Mouse (Mus musculus) retina, adult 2 months (tissue): ENCODE data around the gene Ptpn13.

Source experiments
- DNase-seq: peaks from one replicate; pipeline ENCODE4 v3.0.0-alpha.2; 2012; ENCODE audit warnings: low read depth, low spot score

Gene Ptpn13

GRCm38 (mm10) chr5:103422609-103423008 lies 2.4 kb upstream of the Ptpn13 start:
- no peak for DNase-seq

DNA sequence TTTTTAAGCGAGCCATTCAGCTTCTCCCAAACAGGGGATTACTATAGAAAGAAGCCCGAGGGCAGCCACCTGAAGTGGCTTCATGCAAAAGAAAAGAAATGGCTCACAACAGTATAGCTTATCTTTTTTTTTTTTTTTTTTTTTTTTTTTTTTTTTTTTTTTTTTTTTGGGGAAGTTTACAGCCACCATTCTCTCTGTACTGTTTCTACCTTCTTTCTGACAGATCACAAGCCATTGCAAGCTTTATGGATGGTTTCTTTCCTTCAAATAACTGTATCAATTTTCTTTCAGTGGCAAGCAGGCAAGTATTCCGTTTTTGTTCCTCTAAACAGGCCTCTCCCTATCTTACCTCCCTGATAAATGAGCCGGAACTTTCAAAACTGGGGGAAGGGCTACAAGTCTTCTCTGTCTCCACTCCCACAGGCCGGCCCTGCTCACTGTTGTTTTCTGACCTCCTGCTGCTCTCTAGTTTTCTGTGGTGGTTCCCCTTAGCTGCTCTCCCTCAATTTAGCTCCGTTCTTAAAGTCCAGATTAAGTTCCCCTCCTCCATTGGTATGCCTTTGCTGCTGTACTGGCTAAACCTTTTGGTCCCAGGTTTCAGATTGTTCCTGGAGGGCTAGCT lies 1.6 kb upstream of the Ptpn13 start:
- no peak for DNase-seq

GRCm38 (mm10) chr5:103423927-103424315 lies 1.1 kb upstream of the Ptpn13 start:
- DNase-seq = no peak

- no peak for DNase-seq
These were observed 505 bp downstream of the Ptpn13 start for GRCm38 (mm10) chr5:103425363-103426031.

DNA sequence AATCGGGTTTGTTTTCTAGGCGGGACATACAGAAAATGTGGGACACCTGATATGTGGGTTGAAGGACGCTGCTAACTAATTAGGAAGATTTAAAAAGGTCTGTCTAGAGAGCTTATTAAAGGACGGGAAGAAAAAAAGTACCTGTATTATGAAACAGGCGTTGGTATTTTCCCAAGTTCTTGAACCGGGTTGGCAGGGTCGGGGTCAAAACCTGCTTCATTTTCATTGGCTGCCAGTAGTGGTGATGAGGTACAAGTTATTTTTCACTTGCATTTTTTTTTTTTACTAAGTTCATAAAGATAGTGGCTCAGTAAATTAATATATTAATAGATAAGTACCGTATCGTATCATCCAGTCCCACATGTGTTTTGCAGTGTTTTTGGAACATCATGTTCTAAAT lies 1.3 kb downstream of the Ptpn13 start:
- DNase-seq = no peak

DNA sequence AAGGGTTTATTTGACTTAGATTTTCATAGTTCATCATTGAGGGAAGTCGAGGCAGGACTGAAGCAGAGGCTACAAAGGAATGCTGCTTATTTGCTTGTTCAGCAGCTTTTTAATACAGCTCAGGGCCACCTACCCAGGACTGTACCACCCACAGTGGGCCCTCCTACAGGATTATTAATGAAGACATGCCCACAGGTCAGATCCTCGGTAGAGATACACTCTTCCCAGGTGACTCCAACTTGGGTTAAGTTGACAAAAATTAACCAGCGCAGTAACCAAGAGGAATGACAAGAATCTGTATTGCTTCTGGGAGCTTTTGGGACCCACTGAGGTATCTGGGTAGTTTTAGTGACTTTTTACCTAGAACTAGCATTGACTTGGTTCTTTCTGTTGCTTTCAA lies 6.0 kb downstream of the Ptpn13 start:
- no peak for DNase-seq

GRCm38 (mm10) chr5:103431479-103431878 lies 6.5 kb downstream of the Ptpn13 start:
- no peak for DNase-seq

DNA sequence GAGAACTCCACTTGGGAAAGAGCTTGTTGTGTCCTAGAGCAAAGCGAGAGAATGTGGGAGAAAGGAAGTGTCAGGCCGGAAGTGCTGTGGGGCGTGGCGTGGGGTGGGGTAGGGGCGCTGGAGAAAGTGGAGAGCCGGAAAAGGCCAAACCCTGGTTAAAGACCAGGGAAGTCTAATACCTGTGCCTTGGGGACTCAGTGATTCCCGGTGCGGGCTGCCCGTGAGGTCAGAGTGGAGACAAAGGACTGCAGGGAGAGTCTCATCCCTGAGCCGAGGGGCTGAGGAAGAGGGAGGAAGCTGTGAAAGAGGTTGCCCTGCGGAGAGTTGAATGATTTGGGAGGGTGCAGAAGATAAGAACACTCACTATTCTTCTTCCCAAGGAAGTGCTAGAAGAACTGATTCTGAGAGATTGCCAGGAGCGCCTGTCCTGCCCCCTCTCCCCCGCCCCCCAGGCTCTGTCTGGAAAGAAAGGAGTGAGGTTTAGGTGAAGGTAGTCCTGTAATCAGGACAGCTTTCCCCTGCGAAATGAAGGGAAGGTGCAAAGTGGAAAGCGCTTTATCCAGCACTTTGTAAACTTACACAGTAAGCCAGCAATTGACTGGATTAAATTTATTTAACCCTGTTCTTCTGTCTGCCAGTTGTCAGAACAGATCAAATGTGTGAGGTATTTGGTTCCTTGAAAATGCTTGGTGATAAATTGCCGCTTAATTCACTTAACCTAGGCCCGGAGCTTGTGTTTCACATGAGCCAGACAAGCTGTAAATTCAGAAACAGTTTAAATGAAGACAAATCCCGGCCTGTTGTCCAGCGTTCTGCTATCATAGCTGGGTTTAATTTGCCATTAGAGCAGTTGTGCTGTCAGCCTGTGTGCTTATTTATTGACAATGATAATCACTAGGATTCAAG lies 11.3 kb downstream of the Ptpn13 start:
- no peak for DNase-seq

DNA sequence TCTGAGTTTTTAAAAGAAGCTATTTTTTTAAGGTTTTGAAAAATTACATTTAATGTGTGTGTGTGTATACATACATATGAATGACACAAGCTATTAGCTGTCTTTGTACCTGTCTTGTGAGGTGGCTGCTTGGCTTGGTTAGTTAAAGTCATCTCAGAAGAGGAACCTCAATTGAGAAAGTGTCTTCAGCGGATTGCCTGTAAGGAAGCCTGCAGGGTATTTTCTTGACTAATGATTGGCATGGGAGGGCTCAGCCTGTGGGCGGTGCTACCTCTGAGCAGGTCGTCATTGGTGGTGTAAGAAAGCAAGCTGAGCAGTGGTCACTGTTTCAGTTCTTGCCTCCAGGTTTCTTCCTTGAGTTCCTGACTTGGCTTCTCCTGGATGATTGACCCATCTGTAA lies 12.7 kb downstream of the Ptpn13 start:
- DNase-seq = no peak

GRCm38 (mm10) chr5:103439171-103439570 lies 14.2 kb downstream of the Ptpn13 start:
- no peak for DNase-seq

DNA sequence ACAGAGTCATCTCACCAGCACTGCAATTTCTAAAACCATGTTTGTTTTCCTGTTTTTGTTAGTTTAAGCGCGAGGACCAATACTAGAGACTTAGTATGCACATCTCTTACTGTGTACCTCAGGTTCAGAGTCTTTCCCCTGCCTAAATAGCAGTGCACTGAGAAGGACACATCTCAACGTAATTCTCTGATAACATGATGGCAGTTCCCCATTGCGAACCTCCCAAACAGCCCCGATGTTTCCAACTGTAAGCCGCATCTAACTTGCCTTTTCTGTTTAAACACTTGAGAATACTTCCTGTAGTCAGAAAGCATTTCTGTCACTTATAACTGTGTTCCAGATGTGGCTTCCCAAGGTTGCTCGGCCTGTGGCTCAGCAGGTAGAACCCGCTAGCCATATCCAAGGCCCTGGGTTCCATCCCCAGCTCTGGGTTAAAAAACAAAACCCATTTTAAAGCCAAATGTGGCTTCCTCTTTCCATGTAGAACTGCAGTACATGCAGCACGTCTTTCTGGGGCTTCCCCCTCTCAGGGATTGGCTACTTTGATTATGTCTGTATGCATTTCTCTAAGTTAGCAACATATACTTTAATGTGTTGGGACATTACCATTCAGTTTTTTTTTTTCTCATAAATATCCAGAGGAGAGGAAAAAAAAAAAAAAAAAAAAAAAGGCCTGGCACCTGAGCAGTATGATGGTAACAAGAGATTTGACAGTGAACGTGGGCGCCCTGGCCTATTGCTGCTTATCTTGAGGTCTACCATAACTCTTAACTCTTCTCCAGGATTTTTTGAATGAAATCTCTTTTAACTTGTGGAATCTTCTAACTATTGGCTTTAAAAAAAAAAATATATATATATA lies 15.7 kb downstream of the Ptpn13 start:
- no peak for DNase-seq

DNA sequence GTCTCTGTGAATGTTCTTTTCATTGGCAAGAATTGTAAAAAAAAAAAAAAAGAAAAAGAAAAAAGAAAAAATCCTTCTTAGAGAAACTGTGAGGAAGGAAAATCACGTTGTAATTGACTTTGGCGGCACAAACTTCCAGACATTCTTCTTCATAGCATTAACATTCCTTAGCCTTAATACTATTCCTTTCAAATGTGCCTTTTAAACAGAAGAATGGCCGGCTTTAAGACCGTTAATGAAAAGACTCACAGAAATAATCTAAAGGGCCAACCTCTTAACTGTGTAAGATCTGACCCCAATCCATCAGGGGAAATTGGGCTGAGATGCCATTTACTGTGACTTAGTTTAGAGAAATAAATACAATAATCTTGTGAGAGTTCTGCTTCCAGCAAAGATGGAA lies 16.7 kb downstream of the Ptpn13 start:
- no peak for DNase-seq

DNA sequence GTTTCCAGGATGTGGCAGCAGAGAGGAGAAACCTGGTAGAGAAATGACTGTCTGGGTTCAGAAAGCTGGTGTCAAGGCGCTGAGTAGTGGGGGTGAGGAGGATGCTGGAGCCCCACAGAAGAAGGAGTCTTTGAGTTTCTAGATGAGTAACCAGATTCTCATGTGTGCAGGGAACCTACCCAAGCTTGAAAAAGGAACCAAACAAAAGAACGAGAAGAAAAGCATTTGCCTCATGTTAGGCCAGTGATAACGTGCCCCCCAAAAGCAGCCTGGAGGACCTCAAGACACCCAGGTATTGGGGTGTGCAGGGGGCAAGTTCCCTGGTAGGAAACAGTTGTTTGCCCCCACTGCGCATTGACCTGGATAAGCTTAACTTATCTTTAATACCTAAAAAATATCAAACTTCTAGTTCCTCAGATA lies 17.3 kb downstream of the Ptpn13 start:
- no peak for DNase-seq

- no peak for DNase-seq
These were observed 17.9 kb downstream of the Ptpn13 start for GRCm38 (mm10) chr5:103442921-103443320.

GRCm38 (mm10) chr5:103445383-103445782 lies 20.4 kb downstream of the Ptpn13 start:
- DNase-seq = no peak

GRCm38 (mm10) chr5:103447806-103448416 lies 22.9 kb downstream of the Ptpn13 start:
- DNase-seq = no peak

DNA sequence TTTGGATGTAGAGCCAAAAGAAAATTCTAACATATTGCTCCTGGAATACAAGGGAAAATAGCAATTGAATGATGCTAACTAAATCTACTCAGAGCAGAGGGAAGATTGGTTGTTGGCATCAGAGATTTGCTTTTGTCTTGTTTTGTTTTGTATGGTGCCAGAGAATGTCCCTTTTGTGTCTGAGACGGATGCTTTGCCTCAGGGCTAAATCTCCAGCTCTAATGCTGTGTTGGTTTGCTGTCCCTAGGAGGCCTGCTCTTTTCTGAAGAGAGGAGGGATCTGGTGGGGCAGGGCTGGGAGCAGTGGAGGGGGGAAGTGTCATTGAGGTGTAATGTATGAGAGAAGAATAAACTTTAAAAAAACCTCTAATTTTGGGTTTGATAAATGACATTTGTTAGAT lies 23.5 kb downstream of the Ptpn13 start:
- no peak for DNase-seq

- DNase-seq = no peak
These were observed 25.7 kb downstream of the Ptpn13 start for GRCm38 (mm10) chr5:103450663-103451062.

GRCm38 (mm10) chr5:103453361-103454140 lies 28.6 kb downstream of the Ptpn13 start:
- no peak for DNase-seq

GRCm38 (mm10) chr5:103456794-103457193 lies 31.8 kb downstream of the Ptpn13 start:
- DNase-seq = no peak
